Comparison of ENCODE assay signal across 18 mouse cellular contexts in genomic region chr1:168324306-168325085, GRCm38 (mm10).
A peak's percentile ranks its signal among the peaks of the same experiment; 100 is the strongest.
DNase-seq lines count a peak whose midpoint lies in the region; ATAC-seq and TF ChIP-seq lines count a peak whose summit lies in the region.
"Had no signal": no experiment of that assay in that cellular context is flagged by ENCODE, and none has a peak within 500 bp of the region (broad histone marks: within the 10 kb centered on the region; RNA-seq: fewer than 3 reads in every experiment).

No protein-coding gene starts in this region.

- WGBS in forebrain, embryonic 13.5 days: 33% methylated on average over 7 of the region's 7 CpGs
- WGBS in forebrain, postnatal 0 days: 35% methylated on average over 7 of the region's 7 CpGs
- WGBS in liver, embryonic 12.5 days (ENCODE audit: insufficient replicate concordance): 65% methylated on average over 7 of the region's 7 CpGs
- WGBS in hindbrain, embryonic 14.5 days: 41% methylated on average over 7 of the region's 7 CpGs
- WGBS in midbrain, embryonic 16.5 days: 26% methylated on average over 7 of the region's 7 CpGs

- H3K36me3 ChIP-seq in forebrain, embryonic 13.5 days (ENCODE audit: poor library complexity, severe bottlenecking): no peaks in the 10 kb centered on the region
- no peaks in the 10 kb centered on the region for H3K36me3 ChIP-seq in forebrain, postnatal 0 days (ENCODE audit: insufficient read depth)
- H3K36me3 ChIP-seq in liver, embryonic 12.5 days: no peaks in the 10 kb centered on the region
- H3K36me3 ChIP-seq in hindbrain, embryonic 14.5 days (replicated peaks; ENCODE audit: control insufficient read depth, insufficient read depth): no peaks in the 10 kb centered on the region
- H3K36me3 ChIP-seq in midbrain, embryonic 16.5 days (ENCODE audit: control insufficient read depth, insufficient read depth, low read length): no peaks in the 10 kb centered on the region
- H3K36me3 ChIP-seq: liver, embryonic 15.5 days had no signal

- ATAC-seq in forebrain, embryonic 13.5 days: no peak
- no peak for ATAC-seq in forebrain, postnatal 0 days
- ATAC-seq in liver, embryonic 12.5 days: no peak
- ATAC-seq in hindbrain, embryonic 14.5 days (ENCODE audit: low FRiP score): no peak
- no peak for ATAC-seq in midbrain, embryonic 16.5 days
- ATAC-seq: intestine, embryonic 16.5 days had no signal

- no peak overlapping the region for H3K9ac ChIP-seq in forebrain, embryonic 13.5 days
- no peak overlapping the region for H3K9ac ChIP-seq in forebrain, postnatal 0 days
- H3K9ac ChIP-seq in liver, embryonic 12.5 days: no peak overlapping the region
- H3K9ac ChIP-seq in hindbrain, embryonic 14.5 days: no peak overlapping the region
- H3K9ac ChIP-seq in midbrain, embryonic 16.5 days (ENCODE audit: low read depth, low read length): no peak overlapping the region; the same call in 1 of the 2 replicates
- H3K9ac ChIP-seq: liver, embryonic 15.5 days had no signal

- no peak for TF ChIP-seq CTCF in forebrain, postnatal 0 days (IDR thresholded peaks at IDR 0.05; ENCODE audit: low read depth)

- no peaks in the 10 kb centered on the region for H3K27me3 ChIP-seq in forebrain, embryonic 13.5 days
- H3K27me3 ChIP-seq in forebrain, postnatal 0 days (ENCODE audit: insufficient read depth, low read length): no peaks in the 10 kb centered on the region
- no peaks in the 10 kb centered on the region for H3K27me3 ChIP-seq in liver, embryonic 12.5 days (replicated peaks)
- no peaks in the 10 kb centered on the region for H3K27me3 ChIP-seq in hindbrain, embryonic 14.5 days (ENCODE audit: control insufficient read depth, insufficient read depth, low read length)
- no peaks in the 10 kb centered on the region for H3K27me3 ChIP-seq in midbrain, embryonic 16.5 days (ENCODE audit: control insufficient read depth, insufficient read depth, low read depth, low read length)

- no peak overlapping the region for H3K4me2 ChIP-seq in forebrain, embryonic 13.5 days
- H3K4me2 ChIP-seq in forebrain, postnatal 0 days (ENCODE audit: low read depth): no peak overlapping the region
- H3K4me2 ChIP-seq in liver, embryonic 12.5 days: no peak overlapping the region
- H3K4me2 ChIP-seq in hindbrain, embryonic 14.5 days (replicated peaks): no peak overlapping the region
- no peak overlapping the region for H3K4me2 ChIP-seq in midbrain, embryonic 16.5 days (ENCODE audit: low read length)
- H3K4me2 ChIP-seq: liver, embryonic 15.5 days had no signal

- DNase-seq in forebrain, postnatal 0 days: no peak
- DNase-seq in liver: no peak
- DNase-seq in hindbrain, embryonic 14.5 days (ENCODE audit: low spot score): no peak
- DNase-seq in right cerebral cortex, adult 18-20 months: no peak
- DNase-seq in cerebellum, postnatal 25 days: no peak
- DNase-seq: adrenal gland, postnatal 25 days; cerebellum, postnatal 10 days; heart, adult 2 months; heart, postnatal 14 days; kidney, postnatal 14 days; layer of hippocampus, adult 9-11 months; lung, postnatal 14 days; retina, postnatal 1 day had no signal

- H3K27ac ChIP-seq in forebrain, embryonic 13.5 days: peak overlapping the region; percentile 23; the same call in 1 of the 2 replicates
- no peak overlapping the region for H3K27ac ChIP-seq in forebrain, postnatal 0 days (ENCODE audit: low read depth, low read length)
- peak overlapping the region; percentile 2; the same call in 1 of the 2 replicates for H3K27ac ChIP-seq in liver, embryonic 12.5 days
- H3K27ac ChIP-seq in hindbrain, embryonic 14.5 days: peak overlapping the region; percentile 54
- H3K27ac ChIP-seq in midbrain, embryonic 16.5 days (ENCODE audit: low read length): peak overlapping the region; percentile 63
- H3K27ac ChIP-seq: heart, adult 2 months; liver, embryonic 15.5 days had no signal

- H3K9me3 ChIP-seq in forebrain, embryonic 13.5 days (replicated peaks): no peaks in the 10 kb centered on the region
- H3K9me3 ChIP-seq in forebrain, postnatal 0 days (ENCODE audit: low read length): no peaks in the 10 kb centered on the region
- H3K9me3 ChIP-seq in liver, embryonic 12.5 days (replicated peaks): no peaks in the 10 kb centered on the region
- no peaks in the 10 kb centered on the region for H3K9me3 ChIP-seq in hindbrain, embryonic 14.5 days (ENCODE audit: control insufficient read depth, low read length)
- H3K9me3 ChIP-seq in midbrain, embryonic 16.5 days (replicated peaks; ENCODE audit: control insufficient read depth, low read length, poor library complexity, severe bottlenecking): no peaks in the 10 kb centered on the region
- H3K9me3 ChIP-seq: liver, embryonic 15.5 days had no signal

- H3K4me1 ChIP-seq in forebrain, embryonic 13.5 days: peaks cover 76% of the 10 kb centered on the region
- peaks cover 32% of the 10 kb centered on the region for H3K4me1 ChIP-seq in forebrain, postnatal 0 days (ENCODE audit: insufficient read depth)
- peaks cover 65% of the 10 kb centered on the region for H3K4me1 ChIP-seq in liver, embryonic 12.5 days
- H3K4me1 ChIP-seq in hindbrain, embryonic 14.5 days (replicated peaks; ENCODE audit: control insufficient read depth, insufficient read depth, low read length): peaks cover 63% of the 10 kb centered on the region
- peaks cover 54% of the 10 kb centered on the region for H3K4me1 ChIP-seq in midbrain, embryonic 16.5 days (ENCODE audit: control insufficient read depth, insufficient read depth, low read length)

- no peak overlapping the region for H3K4me3 ChIP-seq in forebrain, embryonic 13.5 days
- no peak overlapping the region for H3K4me3 ChIP-seq in forebrain, postnatal 0 days (ENCODE audit: low read depth, low read length)
- no peak overlapping the region for H3K4me3 ChIP-seq in liver, embryonic 12.5 days
- H3K4me3 ChIP-seq in hindbrain, embryonic 14.5 days (replicated peaks; ENCODE audit: low read length): no peak overlapping the region
- H3K4me3 ChIP-seq in midbrain, embryonic 16.5 days (ENCODE audit: low read depth, low read length): no peak overlapping the region
- H3K4me3 ChIP-seq: heart, adult 2 months; liver, embryonic 15.5 days had no signal
